Mouse (Mus musculus) small intestine, adult 2 months (tissue): ENCODE data around the gene Igsf9.

Source experiments
- CTCF ChIP-seq: fragments of 200-500 bp; IDR thresholded peaks from 2 replicates; pipeline ENCODE4 v1.5.1; 2012; ENCODE audit warnings: low read depth, mild to moderate bottlenecking, control low read depth, inconsistent platforms, low read length, moderate library complexity, mixed read lengths; ENCODE audit not compliant: insufficient replicate concordance, insufficient read length; ENCODE audit errors: extremely low read depth
- POLR2A ChIP-seq: fragments of 200-500 bp; IDR thresholded peaks from 2 replicates; pipeline ENCODE4 v1.6.1; 2012; ENCODE audit warnings: low read depth, mild to moderate bottlenecking, control low read depth, inconsistent platforms, low read length, moderate library complexity

DNA sequence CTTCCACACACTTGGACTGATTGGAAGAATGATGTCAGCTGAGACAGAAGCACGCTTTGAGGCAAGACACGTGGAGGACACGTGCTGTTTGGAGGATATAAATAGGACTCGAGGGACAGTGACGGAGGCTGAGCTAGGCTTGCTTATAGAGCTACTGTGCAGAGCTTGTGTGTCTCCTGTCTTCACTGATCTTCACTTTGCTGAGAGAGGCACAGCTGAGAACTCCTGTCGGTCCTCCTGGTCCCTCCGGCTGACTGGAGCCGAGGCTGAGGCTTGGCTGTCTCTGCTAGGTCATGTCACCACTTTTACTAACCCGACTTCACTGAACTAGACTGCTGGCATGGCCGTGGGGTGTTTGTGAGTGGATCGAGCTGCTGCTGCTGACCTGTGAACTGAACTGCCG is 42.1 kb downstream of the Igsf9 start:
- TF ChIP-seq CTCF (no peak), POLR2A (no peak)
